Mouse (Mus musculus) cerebellum, postnatal 10 days (tissue): ENCODE measurements around the gene Shld2.
A peak's percentile ranks its signal among the peaks of the same experiment; 100 is the strongest.
"Not testable (repeated sequence)": the region's sequence is repeated elsewhere in the genome, so short reads cannot be mapped to it uniquely, and the experiment has no call there.

Source experiments
- DNase-seq, 2 experiments: peaks; one replicate each; pipeline ENCODE4 v3.0.0; 2021; ENCODE audit warnings: mixed read lengths in 2 of 2

The Shld2 gene

DNA sequence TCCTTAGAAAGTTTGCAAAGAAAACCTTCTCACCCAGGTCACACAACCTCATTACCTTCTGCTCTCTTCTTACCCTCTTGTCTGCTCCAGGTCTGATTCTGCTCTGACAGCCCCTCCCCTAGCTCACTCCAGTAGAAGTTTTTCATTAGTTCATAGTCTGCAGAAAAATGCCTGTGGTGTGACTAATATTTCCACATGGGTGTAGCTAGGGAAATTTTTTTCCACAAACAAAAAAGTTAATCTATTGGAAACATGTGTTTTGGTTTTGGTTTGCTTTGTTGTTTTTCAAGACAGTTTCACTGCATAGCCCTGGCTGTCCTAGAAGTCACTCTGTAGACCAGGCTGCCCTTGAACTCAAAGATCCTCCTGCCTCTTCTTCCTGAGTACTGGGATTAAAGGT is 7.8 kb upstream of the Shld2 start:
- no peak for DNase-seq

DNA sequence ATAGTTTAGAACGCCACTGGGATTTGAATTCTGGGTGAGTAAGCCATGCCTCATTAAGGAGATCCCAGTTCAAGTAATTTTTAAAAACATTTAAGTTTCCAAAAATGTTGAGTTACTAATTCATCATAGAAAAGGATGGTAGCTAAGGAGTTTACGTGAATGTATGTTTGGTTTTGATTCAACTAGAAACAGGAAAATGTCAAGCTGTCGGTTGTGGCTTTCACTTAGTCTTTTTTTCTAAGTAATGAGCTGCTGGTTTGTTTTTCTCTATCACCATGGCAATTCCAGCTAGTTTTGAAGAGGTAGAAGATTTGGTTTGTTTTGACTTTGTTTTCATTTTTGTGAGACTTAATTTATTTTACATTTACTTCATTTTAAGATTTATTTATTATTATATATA is 7.1 kb upstream of the Shld2 start:
- DNase-seq, result no peak

DNA sequence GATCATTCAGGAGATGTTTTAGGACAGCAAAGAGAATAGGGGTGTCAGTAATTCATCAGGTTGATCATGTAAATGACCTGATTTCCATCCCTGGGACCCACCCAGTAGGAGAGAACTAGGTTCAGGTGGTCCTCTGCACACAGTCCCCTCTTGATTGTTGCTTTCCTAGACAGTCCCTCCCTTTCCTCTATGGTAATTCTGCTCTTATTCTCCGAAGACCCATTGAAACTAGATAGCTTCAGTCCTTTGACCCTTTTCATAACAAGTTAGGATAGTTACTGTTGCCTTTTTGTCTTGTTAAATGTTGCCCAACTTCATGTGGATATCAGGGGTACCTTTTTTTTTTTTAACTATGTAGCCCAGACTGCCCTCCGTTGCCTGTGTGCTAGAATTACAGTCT is 6.1 kb upstream of the Shld2 start:
- no peak for DNase-seq

DNA sequence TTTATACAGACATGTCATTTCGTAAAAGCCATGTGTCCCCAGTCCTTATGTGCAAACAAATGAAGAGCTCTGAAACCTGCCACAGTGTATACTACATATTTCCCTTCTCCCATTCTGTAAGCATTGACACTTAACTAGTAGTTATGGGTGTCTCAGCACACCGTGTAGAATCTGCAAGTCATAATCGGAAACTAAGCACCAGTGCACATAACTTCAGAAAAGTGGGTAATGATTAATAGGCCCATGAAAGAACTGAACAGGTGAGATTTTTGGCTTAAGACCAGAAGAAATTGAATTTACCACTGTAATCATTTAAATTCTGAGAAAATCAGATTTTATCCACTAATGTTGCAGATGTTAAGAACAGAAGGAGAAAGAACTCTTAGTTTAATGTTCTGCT is 4.5 kb upstream of the Shld2 start:
- DNase-seq, result no peak

DNA sequence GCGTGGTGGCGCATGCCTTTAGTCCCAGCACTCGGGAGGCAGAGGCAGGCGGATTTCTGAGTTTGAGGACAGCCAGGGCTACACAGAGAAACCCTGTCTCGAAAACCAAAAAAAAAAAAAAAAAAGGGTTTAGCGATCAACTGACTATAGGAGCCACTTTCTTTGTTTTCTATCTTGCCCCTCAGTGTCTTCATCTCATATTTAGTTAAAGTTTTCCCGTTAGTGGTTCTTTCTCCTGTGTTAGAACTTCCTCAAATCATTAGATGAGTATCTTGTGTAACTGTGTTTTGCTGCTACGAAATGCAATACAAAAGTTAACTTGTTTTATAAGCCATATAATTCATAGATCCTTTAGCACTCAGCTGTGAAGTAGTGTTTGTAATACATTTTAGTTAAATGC is 4.1 kb upstream of the Shld2 start:
- DNase-seq, result not testable (repeated sequence)

DNA sequence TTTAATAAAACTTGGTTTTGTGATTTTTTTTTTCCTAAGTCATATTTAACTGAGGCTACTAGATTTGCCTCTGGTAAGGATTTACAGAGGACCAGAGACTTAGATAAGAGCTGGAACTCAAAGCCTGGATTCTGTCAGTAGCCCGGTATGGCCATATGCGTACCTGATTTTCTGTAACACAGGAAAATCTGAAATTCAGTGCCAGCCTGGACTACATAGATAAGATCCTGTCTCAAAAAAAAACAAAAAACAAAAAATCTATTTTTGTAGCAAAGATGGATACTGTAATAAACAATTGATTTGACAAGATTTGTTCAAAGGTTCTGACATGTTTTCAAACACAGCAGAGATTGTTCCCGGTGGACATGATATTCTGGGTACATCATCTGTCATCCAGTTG is 3.3 kb upstream of the Shld2 start:
- DNase-seq, result no peak

DNA sequence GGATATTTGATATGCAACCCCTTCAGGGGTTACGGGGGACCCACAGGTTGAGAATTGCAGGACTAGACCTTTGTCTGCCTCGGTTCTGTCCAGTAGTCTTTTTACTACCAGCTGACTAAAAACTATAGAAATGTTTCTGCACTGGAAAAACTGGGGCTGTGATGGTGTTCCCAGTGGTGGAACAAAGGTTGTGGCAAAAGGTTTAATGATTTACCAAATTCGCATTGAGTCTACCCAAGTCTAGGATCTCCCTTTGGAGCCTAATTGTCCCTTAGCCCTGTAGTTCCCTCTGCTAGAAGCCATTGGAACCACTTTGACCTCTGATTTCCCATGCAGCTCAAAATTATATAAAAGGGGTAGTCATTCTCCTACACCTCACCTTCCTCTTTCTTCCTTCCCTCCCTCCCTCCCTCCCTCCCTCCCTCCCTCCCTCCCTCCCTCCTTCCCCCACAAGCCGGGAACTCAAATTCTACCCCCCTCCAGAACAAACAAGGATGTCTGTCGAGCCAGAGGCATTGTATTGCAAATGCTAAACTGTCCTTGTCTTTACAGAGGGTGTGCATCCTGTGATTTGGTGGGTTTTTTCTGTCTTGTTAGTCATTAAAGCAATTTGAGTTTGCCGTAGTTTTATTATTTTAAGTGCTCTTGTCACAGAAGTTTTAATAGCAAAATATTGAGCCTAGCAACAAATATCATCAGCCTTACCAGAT is 2.2 kb upstream of the Shld2 start:
- no peak for DNase-seq

DNA sequence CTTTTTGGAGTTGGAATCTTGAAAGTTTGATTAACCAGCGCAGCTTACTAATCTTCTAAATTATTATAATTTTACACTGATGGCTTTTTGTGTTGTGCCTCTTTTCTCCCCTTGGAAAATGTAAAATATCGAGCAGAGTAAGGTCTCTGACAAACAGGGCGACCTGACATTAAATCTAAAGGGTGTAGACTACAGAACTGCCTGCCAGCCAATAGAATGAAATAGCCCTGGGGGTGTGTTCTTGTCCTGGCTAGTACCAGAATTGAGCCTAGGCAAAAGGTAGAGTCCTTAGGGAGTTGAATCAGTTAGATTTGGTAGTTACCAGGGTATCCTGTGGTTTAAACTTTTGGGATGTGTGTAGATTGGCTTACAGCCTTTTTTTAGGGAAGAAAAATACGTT is 1.4 kb upstream of the Shld2 start:
- DNase-seq, result peak in 1 of 2 experiments; percentile 38

DNA sequence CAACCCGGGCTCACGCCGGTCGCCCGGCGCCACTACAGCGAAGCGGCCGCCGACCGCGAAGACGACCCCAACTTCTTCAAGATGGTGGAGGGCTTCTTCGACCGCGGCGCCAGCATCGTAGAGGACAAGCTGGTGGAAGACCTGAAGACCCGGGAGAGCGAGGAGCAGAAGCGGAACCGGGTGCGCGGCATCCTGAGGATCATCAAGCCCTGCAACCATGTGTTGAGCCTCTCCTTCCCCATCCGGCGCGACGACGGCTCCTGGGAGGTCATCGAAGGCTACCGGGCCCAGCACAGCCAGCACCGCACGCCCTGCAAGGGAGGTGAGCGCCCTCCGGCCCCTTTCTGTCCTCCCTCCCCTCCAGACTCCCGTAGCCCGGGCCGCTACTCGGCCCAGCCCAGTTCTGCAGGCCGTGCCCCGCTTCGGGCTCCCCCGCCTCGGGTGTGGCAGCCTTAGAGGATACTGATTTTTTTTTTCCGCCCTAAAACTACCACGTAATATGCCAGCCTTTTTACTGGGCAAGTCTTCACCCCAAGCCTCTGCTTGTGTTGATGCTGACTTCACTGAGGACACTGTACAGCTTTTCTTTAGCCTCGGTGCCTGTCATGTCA is 833 bp upstream of the Shld2 start:
- DNase-seq, result peak; percentile 64 to 70

DNA sequence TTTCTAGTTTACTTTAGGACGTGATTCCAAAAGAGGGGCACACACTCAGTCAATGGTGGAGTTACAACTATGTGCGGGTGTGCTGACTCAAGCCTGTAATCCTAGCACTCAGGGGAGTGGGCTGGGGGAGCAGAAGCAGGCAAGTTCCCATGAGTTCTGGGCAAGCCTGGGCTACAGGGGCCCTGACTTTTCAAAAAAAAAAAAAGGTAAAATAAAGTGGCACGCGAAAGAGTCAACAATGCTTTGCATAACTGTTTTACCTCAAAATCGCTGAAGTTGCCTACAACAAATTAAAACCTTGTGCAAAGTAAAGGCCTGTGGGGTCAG is 423 bp downstream of the Shld2 start:
- DNase-seq, result no peak

DNA sequence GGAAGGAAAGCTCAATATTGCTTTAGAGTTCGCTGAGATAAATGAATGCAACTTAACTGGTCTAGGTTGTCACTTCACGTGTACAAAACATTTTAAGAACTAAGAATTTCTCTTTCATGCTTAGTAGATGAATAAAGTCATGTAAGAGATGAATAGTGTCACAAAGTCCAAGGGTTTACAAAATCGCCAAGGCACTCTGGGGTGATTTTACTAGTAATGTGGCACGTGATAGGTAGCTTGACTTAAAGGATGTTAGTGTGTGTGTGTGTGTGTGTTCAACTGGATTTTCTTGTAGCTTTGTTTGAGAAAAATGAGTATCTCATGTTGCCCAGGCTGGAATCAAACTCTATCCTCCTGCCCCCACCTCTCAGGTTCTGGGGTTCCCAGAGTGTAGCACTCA is 1.0 kb downstream of the Shld2 start:
- no peak for DNase-seq

DNA sequence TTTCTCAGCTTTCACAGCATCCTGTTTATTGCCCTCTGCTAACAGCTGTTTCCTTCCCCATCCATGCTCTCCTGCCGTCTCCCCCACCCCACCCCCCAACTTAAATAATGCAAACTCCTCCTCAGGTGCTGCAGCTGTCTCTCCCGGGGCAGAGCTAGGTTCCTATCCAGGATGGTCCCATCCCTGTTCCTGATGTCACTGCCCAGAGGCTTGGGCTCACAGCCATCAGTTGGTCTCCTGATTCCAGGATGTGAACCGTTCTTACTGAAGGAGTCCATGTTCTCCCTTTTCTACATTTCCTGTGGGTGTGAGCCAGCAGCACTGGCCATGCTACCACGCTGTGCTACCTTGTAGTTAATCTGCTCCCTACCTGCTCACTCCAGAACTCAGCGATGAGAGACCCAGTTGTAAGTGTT is 7.0 kb downstream of the Shld2 start:
- no peak for DNase-seq

DNA sequence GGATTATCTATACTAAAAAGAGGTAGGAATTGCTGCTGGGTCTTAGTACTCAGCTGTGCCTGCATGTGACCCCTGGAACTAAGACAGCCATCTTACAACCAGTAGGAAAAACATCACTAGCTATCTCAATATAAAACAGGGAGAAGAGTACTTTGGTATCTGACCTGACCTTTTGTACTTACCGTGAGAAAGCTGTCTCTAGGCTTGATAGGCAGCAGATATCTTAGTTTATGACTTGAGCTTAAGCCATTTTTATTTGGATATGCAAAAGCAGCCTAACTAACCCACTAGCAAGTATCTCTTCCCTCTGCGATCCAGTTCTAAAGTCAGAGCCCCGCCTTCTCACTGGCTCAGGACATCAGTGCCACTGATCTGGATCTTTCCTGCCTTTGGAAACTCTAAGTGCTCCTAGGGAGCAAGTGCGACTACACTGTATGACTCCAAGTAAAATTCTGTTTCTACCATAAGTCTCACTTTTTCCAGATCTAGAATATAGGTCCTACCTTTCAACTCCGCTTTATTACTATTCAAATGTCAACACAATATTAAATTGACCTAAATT is 7.5 kb downstream of the Shld2 start:
- no peak for DNase-seq

DNA sequence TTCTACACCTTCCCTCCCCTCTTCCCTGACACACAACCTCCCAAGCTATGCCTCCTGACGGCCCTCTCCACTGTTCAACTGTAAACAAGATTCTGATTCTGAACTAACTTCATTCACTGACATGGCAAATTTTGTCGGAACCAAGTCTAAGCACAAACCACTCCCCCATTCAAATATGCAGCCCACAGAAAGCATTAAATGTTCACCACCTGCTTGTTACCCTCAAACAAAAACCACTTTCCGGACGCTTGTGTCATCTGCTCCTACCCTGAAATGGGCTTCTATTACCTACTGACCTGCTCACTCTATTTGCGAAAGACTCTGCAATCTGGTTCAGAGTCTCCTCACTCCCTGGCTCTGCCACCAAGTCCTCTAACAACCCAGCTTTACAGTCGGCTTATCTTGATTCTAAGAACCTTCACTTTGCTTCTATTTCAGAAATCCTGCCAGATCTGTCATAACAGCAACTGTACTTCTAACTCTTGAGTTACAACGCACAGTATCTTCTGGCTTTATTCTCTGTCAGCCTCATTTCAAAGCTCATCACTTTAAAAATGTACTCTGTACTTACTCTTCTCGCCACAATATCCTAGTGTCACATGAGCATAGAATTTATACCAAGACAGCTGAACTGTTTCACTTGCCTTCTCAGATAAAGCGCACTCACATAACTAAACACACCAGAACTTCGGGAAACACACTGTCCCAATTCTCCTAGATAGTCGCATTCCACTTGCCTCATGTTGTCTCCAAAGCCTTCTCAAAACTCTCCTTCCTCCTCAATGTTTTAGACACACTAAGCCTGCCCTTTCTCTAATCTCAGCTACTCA is 11.2 kb downstream of the Shld2 start:
- no peak for DNase-seq

DNA sequence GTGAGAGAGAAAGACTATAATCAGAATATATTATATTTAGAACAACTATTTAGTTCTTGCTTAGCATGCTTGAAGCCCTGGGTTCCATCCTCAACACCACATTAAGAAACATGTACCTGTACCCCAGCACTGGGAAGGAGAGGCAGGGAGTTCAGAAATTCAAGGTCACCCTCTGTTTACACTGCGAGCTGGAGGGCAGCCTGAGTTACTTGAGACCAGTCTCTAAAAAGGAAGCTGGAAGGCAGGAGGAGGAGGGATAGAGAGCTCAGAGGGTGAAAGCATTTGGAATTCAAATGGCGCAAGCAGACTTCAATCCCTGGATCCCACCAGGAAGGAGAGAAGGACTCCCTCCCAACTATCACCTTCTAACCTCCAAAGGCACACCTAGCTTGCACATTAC is 12.7 kb downstream of the Shld2 start:
- DNase-seq, result no peak

DNA sequence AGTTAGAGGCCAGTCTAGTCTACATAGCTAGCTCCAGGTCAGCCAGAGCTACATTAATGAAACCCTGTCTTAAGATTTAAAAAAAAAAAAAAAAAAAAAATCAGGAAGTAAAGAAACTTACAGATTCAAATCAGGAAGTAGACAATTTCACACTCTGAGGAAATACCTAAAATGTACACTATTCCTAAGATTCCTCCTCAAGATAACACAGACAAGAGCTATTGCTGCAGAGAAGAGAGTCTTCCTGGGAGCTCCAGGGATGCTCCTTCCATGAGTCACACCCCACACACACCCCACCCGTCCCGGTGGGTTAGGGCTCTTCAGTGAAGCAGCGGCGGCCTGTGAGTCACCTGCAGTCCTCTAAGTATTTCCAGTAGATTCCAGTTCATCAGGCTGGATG is 13.3 kb downstream of the Shld2 start:
- DNase-seq, result no peak

DNA sequence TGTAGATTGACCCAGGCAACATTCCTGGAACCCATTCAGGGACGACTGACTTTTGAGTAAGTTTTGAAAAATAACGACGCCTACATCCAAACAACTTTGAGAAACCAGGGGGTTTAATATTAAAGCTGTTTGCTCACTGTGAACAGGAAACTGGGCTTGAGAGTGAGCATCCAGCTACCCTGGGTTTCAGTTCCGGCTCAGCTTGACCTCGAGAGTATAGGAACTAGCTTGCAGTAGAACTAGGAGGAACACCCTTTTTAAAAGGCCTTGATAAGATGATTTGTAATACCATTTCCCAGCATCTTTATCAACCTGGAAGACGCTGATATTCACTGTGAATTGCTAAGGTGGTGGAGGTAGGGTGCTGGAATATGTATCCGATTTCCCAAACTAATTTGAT is 13.9 kb downstream of the Shld2 start:
- no peak for DNase-seq

DNA sequence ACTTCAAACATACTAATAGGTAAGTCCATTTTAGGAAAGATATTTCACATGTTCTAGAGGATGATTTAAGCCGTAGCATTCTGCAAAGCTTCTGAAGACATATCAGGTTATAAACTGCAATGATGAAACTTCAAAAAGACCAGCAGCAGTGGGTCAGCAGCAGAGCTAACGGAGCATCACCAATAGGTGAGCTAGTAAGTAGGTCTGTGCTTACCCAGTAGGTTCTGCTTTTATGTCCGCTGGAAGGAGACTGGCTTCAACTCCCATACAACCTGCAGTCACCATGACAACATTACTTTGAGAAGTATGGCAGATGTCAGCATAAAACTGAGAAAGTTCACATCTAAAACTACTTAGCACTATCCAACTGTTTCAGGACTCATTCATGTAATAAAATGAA is 16.7 kb downstream of the Shld2 start:
- no peak for DNase-seq

DNA sequence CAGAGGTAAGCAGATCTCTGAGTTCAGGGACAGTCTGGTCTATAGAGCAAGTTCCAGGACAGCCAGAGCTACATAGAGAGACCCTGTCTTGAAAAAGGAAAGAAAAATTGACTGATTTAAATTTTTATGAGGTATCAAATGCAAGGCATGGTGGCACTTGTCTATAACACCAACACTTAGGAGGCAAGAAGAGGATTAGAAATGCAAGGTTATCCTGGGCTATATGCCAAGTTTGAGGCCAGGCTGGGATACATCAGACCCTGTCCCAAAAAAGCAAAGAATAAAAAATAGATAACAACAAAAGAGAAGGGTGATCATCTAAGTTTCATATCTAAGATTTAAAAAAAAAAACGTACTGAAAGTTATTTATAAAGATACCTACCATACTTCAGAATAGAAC is 20.1 kb downstream of the Shld2 start:
- DNase-seq, result no peak

DNA sequence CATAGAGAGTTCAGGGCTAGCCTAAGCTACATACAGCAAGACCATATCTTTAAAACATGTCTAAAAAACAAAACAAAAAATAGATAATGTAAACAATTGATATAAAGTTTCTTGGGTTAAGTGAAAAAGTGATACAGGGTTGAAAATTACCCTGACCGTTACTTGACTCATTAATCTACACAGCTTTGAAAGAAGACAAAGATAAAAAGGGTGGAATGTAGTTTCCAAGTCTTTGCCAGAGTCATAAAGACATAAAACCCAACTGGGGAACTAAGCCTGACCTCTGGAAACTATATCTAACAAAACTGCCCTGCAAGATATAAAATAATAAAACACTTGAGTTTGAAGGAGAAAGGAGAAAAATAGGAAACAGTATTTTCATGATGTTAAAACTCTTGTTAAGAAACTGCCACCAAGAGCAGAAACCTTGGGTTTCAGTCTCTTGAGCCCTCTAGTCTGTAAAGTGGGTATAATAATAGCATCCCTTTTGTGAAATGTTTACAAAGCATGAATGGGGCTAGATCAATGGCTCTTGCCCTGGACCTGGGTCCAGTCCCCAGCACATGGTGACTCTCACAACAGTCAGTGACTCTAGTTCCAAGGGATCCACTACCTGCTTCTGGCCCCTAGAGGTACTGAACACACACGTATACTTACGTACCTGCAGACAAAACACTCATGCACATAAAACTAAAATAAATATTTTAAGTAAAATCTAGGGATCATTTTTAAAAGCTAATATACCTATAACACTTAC is 20.9 kb downstream of the Shld2 start:
- no peak for DNase-seq

DNA sequence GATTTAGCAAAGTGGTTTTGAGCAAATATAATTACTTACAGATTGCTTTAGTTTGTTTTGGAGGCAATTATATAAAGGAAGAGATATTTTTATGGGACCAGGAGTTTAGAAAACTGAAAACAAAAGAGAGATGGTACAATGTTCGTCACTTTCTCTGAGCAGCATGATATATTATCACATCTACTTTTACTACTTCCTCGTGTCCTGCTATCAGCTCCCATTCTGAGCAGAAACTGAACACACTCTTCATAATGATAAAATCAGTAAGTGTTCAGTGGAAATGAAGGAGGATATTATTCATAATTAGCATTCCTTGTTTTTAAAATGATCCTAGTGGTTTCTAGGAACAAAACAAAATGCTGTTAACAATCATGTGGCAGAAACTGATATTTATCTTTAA is 21.9 kb downstream of the Shld2 start:
- DNase-seq, result no peak

DNA sequence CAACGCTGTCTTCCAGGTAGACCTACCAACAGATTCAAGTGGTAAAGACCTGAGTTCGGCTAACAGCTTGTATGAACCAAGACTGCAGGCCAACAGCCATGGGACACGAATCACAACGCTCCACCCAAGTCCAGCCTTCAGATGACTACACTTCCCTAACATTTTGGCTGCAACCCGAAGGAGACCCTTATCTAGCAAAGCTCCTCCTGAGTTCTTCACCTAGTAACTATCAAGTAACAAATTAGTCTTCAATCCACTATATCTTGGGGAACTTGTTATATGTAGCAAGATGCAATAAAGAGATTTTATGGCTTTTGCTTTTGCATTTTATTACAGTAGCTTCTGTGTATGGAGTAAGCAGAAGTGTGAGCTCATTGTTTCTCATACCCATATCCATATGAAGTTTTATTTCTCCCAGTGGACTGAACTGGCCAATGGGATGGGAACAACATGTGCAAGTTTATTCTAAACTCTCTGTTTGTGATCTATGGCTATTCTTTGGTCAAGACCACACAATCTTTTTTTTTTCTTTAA is 28.5 kb downstream of the Shld2 start:
- DNase-seq, result no peak

DNA sequence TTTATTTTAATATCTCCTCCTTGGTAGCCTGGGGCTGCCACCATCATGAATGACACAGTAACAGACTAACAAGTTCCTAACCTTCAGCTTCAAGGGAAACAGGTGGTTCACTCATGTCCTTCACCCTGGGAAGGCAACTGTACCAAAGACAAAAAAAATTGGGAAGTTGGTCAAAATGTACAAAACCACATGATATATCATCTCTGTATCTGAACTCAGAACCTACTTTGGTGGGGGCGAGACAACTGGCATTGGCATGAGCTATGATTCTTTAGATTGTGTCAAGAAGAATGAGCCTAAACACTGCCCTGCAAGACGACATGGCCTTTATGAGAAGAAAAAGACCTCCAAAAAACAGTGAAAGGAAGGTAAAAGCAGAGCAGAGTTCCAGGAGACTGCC is 29.5 kb downstream of the Shld2 start:
- DNase-seq, result no peak
